Mouse (Mus musculus) gastrocnemius, postnatal 14 days (tissue): ENCODE data around the gene Dusp7. TPM values are rescaled to one million over a fixed set of nuclear protein-coding genes. Genes with fewer than 3 reads are reported as not detected.
A peak's percentile ranks its signal among the peaks of the same experiment; 100 is the strongest.

Experiments
- DNase-seq: peaks from one replicate; pipeline ENCODE4 v3.0.0; 2021; ENCODE audit warnings: mixed read lengths
- intact Hi-C: fragments of 180-260 bp; cut with DNase I; formaldehyde crosslinking; loops from one replicate; pipeline ENCODE4 v1.15.1; 2025; ENCODE audit warnings: low total_unique reads
- total RNA-seq, 2 experiments: library from RNA; stranded (reverse); gene quantifications; 2 replicates each; pipeline ENCODE4 v1.2.3; 2021

The Dusp7 gene
- total RNA-seq, 2 experiments from 2014 or later: 13.9 to 17.6 TPM

- no peak for DNase-seq
- intact Hi-C loops: no loop called here
Observed at GRCm38 (mm10) chr9:106410086-106410650, 41.7 kb downstream of the Dusp7 start.

DNA sequence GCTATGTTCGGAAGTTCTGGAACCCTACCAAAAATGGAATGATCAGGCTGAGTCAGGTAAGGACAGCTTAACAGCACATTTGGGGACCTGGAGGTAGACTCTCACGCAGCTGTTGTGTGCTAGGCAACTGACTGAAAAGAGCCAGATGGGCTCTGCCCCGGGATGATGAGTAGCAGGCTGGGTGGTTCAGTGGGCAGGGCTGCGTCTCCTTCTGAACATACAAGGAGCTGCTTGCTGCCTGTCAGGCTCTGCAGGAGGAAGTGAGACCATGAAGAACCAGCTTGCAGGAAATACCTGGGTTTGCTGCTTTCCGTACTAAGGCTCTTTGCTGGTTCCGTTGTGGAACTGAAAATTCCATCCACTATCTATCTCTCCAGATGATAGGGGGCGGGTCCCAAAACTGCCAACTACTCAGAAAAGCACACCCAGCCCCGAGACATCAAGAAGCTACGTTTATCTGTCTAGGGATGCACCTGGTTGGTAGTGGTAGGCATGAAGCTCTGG lies 42.7 kb downstream of the Dusp7 start:
- DNase-seq: no peak
- intact Hi-C loops: no loop called here

- DNase-seq: no peak
- intact Hi-C loops: no loop called here
Observed at GRCm38 (mm10) chr9:106411729-106412128, 43.3 kb downstream of the Dusp7 start.

DNA sequence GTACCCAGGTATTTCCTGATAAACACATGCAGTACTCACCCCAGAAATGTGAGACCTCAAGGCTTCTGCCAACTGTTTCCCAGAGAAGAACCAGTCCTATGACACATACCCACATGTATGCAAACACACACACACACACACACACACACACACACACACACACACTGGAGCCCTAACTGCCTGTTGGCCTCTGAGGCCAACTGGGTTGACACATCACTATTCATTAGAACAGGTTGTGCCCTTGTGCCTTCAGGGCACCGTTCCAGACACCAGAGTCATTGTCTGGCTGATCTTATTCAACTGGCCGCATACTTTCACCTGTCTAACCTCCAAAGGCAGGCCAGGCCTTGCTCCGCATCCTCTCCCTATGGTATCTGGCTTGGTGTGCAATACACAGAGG lies 43.8 kb downstream of the Dusp7 start:
- intact Hi-C loops: no loop called here
- no peak for DNase-seq

DNA sequence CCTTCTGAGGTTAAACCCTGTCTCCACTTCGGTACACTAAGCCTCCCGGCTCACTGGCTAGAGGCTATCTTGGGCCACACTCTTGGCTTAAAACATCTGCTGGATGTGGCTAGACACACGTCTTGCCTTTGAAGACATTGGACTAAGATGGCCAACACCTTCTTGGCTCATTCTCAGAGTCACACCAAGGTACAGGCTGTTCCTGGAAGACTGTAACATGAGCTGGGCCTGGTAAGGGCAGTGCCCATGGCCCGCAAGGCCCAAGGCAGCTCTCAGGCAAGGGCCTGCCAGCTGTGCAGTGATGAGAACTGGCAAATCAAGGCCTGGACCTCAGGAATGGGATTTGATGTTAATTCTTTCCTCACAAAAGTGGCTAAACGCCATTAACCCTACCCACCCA lies 45.2 kb downstream of the Dusp7 start:
- intact Hi-C loops: no loop called here
- DNase-seq: peak; percentile 41

DNA sequence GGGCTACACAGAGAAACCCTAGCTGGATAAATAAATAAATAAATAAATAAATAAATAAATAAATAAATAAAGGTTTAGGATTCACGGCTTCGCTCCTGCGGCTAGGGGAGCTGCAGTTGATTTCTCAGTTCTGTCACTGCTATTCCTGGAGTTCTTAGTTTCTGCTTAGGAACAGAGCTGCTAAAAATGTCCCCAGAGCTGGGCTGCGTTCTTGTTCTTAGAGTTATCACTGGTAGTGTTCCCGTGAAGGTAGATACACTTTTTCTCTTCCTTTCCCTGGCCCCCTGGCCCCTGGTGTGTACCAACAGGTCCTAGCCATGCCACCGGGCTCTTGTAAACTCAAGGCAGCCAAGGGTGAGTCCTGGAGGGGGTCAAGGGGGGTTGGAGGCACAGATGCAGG lies 48.4 kb downstream of the Dusp7 start:
- DNase-seq: no peak
- intact Hi-C loops: loop anchor here (5.0 kb wide), 1 partner anchor 65 kb away; no protein-coding TSS in a partner anchor

DNA sequence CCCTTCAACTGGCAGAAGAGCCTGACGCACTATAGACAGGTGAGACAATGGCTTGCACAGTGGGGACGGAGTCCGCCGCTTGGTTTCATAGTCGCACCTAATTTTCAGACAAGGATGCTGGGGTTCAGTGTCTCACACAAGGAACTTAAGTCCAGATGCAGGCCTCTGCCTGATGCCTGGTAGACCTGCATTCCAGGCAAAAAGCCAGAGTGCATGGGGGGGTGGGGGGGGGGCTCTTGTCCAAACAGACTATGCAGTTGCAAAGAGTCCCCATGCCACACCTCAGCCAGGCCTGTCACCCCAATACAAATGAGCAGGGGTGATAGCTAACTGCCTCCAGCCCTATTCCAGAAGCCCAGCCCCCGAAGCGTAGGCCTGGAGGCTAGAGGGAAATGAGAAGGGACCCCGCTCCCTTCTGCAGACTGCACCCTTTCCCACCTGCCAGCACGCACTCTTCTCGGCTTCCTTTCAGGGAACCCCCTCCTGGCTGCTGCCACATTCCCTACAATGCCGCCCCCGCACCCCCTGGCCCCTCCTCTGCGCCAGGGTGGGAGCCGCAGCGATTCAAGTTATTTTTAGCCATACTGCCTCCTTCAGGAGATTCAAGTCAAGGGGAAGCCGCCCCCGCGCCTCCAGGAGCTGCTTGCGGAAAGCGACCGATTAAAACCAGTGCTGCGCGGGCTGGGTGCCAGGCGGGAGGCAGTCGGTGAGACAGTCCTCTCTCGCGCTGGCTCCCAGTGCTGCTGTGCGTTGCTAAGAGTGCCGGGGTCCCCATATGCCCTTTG lies 49.6 kb downstream of the Dusp7 start:
- peak; percentile 88 for DNase-seq
- intact Hi-C loops: loop anchor here (5.0 kb wide), 1 partner anchor 66 kb away; no protein-coding TSS in a partner anchor

GRCm38 (mm10) chr9:106420608-106421007 lies 52.2 kb downstream of the Dusp7 start:
- intact Hi-C loops: loop anchor here (5.0 kb wide), 1 partner anchor 113 kb away; no protein-coding TSS in a partner anchor
- no peak for DNase-seq

GRCm38 (mm10) chr9:106421033-106421864 lies 52.8 kb downstream of the Dusp7 start:
- DNase-seq: no peak
- intact Hi-C loops: loop anchor here (5.0 kb wide), 1 partner anchor 114 kb away; no protein-coding TSS in a partner anchor

- intact Hi-C loops: loop anchor here (2.0 to 5.0 kb wide), 2 partner anchors 115 to 133 kb away; no protein-coding TSS in a partner anchor
- peak; percentile 85 for DNase-seq
Observed at GRCm38 (mm10) chr9:106421865-106422160, 53.4 kb downstream of the Dusp7 start.

Other genes starting within 250 kb of the Dusp7 start
- gene Glyctk, start 210.5 kb upstream of the Dusp7 start, total RNA-seq: 1 to 10 TPM; 1.3 to 1.6 TPM
- gene Wdr82, start 197.7 kb upstream of the Dusp7 start, total RNA-seq: 10 to 100 TPM; 23.4 to 27.4 TPM
- 1 to 10 TPM; 5.1 to 5.5 TPM for gene Ppm1m, start 168.9 kb upstream of the Dusp7 start, total RNA-seq
- gene Twf2, start 165.5 kb upstream of the Dusp7 start, total RNA-seq: 10 to 100 TPM; 68.8 to 69.3 TPM
- gene Tlr9, start 146.0 kb upstream of the Dusp7 start, total RNA-seq: under 1 TPM; 0.42 to 0.43 TPM
- 100 to 1,000 TPM; 189 to 234 TPM for gene Alas1, start 120.0 kb upstream of the Dusp7 start, total RNA-seq
- 1 to 10 TPM; 1.8 to 2.5 TPM for gene Poc1a, start 87.6 kb upstream of the Dusp7 start, total RNA-seq
- gene Rpl29, start 60.8 kb downstream of the Dusp7 start, total RNA-seq: 100 to 1,000 TPM; 350 to 424 TPM
- 10 to 100 TPM in 1 of 2 experiments, 1 to 10 TPM in 1; 8.4 to 10.9 TPM for gene Acy1, start 69.7 kb downstream of the Dusp7 start, total RNA-seq
- 1 to 10 TPM; 4.6 to 6.5 TPM for gene Abhd14b, start 78.8 kb downstream of the Dusp7 start, total RNA-seq
- gene Abhd14a, start 79.0 kb downstream of the Dusp7 start, total RNA-seq: 10 to 100 TPM; 13.3 to 16.0 TPM
- 10 to 100 TPM; 47.6 to 48.7 TPM for gene Pcbp4, start 84.7 kb downstream of the Dusp7 start, total RNA-seq
- under 1 TPM; 0.16 to 0.33 TPM for gene Gpr62, start 97.3 kb downstream of the Dusp7 start, total RNA-seq
- 10 to 100 TPM; 12.6 to 18.4 TPM for gene Rrp9, start 107.3 kb downstream of the Dusp7 start, total RNA-seq
- 10 to 100 TPM; 64.1 to 76.2 TPM for gene Parp3, start 108.3 kb downstream of the Dusp7 start, total RNA-seq
- gene Iqcf1, start 131.3 kb downstream of the Dusp7 start, total RNA-seq: not detected
- not detected for gene Iqcf5, start 145.9 kb downstream of the Dusp7 start, total RNA-seq
- not detected for gene Iqcf3, start 193.0 kb downstream of the Dusp7 start, total RNA-seq
- gene Iqcf4, start 202.4 kb downstream of the Dusp7 start, total RNA-seq: not detected